Mouse (Mus musculus): ENCODE data around the gene Lrrk2.

DNA sequence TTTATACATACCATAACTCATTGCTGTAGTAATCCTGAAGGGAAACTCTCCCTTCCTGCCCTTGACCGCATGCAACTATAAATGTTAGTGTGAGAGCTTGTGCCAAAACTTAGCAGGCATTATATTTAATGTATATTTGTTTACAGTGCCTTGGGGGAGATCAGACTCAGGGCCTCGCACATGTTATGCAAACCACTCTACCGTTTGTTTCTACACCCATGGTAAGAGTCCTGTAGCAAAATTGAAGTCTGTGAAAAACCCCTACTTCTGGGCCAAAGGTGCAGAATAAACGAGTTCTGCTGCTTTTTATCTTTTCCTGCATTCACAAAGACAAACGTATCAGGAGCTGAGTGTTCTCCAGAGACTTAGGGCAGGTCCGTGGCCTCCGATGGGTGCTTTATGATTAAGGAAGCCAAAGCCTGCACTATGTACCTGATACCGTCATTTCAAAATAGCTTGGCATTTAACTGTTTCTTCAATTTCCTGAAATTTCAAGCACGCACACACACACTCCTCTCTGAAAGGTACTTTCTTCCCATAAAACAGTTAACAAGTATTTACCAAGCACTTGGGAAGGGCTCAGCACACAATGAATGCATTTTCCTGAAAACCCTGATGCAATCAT is 30.2 kb upstream of the Lrrk2 start:
- no peak for TF ChIP-seq CTCF (IDR thresholded peaks at IDR 0.05; ENCODE audit: low read depth)
- TF ChIP-seq EP300 (IDR thresholded peaks at IDR 0.05; ENCODE audit: low read depth): no peak

Data from liver, embryonic 14.5 days (tissue).